Mouse (Mus musculus) MEL (cell line): ENCODE results near the gene Top1. TPM values are rescaled to one million over a fixed set of nuclear protein-coding genes. Genes with fewer than 3 reads are reported as not detected.

Source experiments
- DNase-seq: peaks from one replicate; pipeline ENCODE4 v3.0.0; 2011; ENCODE audit warnings: low read depth, low spot score
- H3K27ac ChIP-seq: 2 replicates; pipeline ENCODE4 v1.5.1; 2012; ENCODE audit warnings: low read depth, mild to moderate bottlenecking, control low read depth, low read length, moderate library complexity; ENCODE audit not compliant: control insufficient read depth
- H3K27me3 ChIP-seq, 2 experiments: fragments of 150-350 bp in 1 of 2; sonication (generic) in 1 of 2; 2 replicates each; pipeline ENCODE4 v1.6.1; 2012; ENCODE audit warnings: low read length in 2 of 2, mild to moderate bottlenecking in 2 of 2, improper control_type of control experiment in 1 of 2, moderate library complexity in 1 of 2; ENCODE audit not compliant: insufficient read depth in 2 of 2, control insufficient read depth in 1 of 2
- H3K36me3 ChIP-seq, 2 experiments: 2 replicates each; pipeline ENCODE4 v1.6.1; 2012 to 2014; ENCODE audit warnings: low read length in 2 of 2, improper control_type of control experiment in 1 of 2, inconsistent platforms in 1 of 2, mild to moderate bottlenecking in 1 of 2; ENCODE audit not compliant: insufficient read depth in 2 of 2, control insufficient read depth in 1 of 2
- H3K4me1 ChIP-seq, 2 experiments: fragments of 150-350 bp in 1 of 2; sonication (generic) in 1 of 2; 2 replicates each; pipeline ENCODE4 v1.6.1; 2012; ENCODE audit warnings: low read length in 2 of 2, improper control_type of control experiment in 1 of 2, mild to moderate bottlenecking in 1 of 2; ENCODE audit not compliant: insufficient read depth in 2 of 2, control insufficient read depth in 1 of 2
- H3K4me3 ChIP-seq, 2 experiments: fragments of 150-350 bp in 1 of 2; sonication (generic) in 1 of 2; 2 replicates each; pipeline ENCODE4 v1.5.1; 2012; ENCODE audit warnings: low read depth in 2 of 2, low read length in 2 of 2, mild to moderate bottlenecking in 2 of 2, moderate library complexity in 2 of 2, control low read depth in 1 of 2, improper control_type of control experiment in 1 of 2; ENCODE audit not compliant: control insufficient read depth in 1 of 2, insufficient read depth in 1 of 2
- H3K79me2 ChIP-seq: 2 replicates; pipeline ENCODE4 v1.6.1; 2012; ENCODE audit warnings: mild to moderate bottlenecking, low read length, moderate library complexity; ENCODE audit not compliant: control insufficient read depth, poor library complexity, insufficient read depth
- H3K9ac ChIP-seq: 2 replicates; pipeline ENCODE4 v1.6.1; 2012; ENCODE audit warnings: low read depth, mild to moderate bottlenecking, control low read depth, low read length, moderate library complexity; ENCODE audit not compliant: control insufficient read depth, poor library complexity, severe bottlenecking
- H3K9me3 ChIP-seq: fragments of 150-350 bp; sonication (generic); replicated peaks from 2 replicates; pipeline ENCODE4 v1.6.1; 2012; ENCODE audit warnings: mild to moderate bottlenecking, low read length, improper control_type of control experiment, moderate library complexity; ENCODE audit not compliant: insufficient read depth
- BHLHE40 ChIP-seq: IDR thresholded peaks from 2 replicates; pipeline ENCODE4 v1.6.1; 2012; ENCODE audit warnings: low read depth, mild to moderate bottlenecking, inconsistent platforms, low read length, improper control_type of control experiment, borderline replicate concordance
- CHD2 ChIP-seq: IDR thresholded peaks from 2 replicates; pipeline ENCODE4 v1.6.1; 2011; ENCODE audit warnings: low read length, improper control_type of control experiment
- CTCF ChIP-seq, 3 experiments: IDR thresholded peaks in 2 of 3; conservative IDR thresholded peaks in 1 of 3; 2 replicates each; pipeline ENCODE4 v1.5.1; 2011 to 2012; ENCODE audit warnings: low read length in 3 of 3, low read depth in 2 of 3, mild to moderate bottlenecking in 2 of 3, improper control_type of control experiment in 1 of 3, inconsistent platforms in 1 of 3, mixed read lengths in 1 of 3, moderate library complexity in 1 of 3; ENCODE audit not compliant: control insufficient read depth in 1 of 3, insufficient read depth in 1 of 3, poor library complexity in 1 of 3, severe bottlenecking in 1 of 3
- ELF1 ChIP-seq: IDR thresholded peaks from 2 replicates; pipeline ENCODE4 v1.6.1; 2014; ENCODE audit warnings: low read depth, mild to moderate bottlenecking, inconsistent platforms, low read length, improper control_type of control experiment, moderate library complexity
- EP300 ChIP-seq, 2 experiments: IDR thresholded peaks; 2 replicates each; pipeline ENCODE4 v1.6.1; 2011; ENCODE audit warnings: improper control_type of control experiment in 2 of 2, low read length in 2 of 2, low read depth in 1 of 2, mild to moderate bottlenecking in 1 of 2
- GATA1 ChIP-seq: IDR thresholded peaks from 2 replicates; pipeline ENCODE4 v1.6.1; 2011; ENCODE audit warnings: low read depth, low read length, improper control_type of control experiment
- HCFC1 ChIP-seq: IDR thresholded peaks from 2 replicates; pipeline ENCODE4 v1.6.1; 2012; ENCODE audit warnings: low read depth, mild to moderate bottlenecking, inconsistent platforms, low read length, improper control_type of control experiment, moderate library complexity
- MAFK ChIP-seq: IDR thresholded peaks from 2 replicates; pipeline ENCODE4 v1.6.1; 2011; ENCODE audit warnings: low read depth, mild to moderate bottlenecking, low read length, improper control_type of control experiment, borderline replicate concordance
- MAX ChIP-seq: IDR thresholded peaks from 2 replicates; pipeline ENCODE4 v1.6.1; 2011; ENCODE audit warnings: low read length, improper control_type of control experiment
- MEF2A ChIP-seq: IDR thresholded peaks from 2 replicates; pipeline ENCODE4 v1.6.1; 2014; ENCODE audit warnings: low read depth, mild to moderate bottlenecking, inconsistent platforms, low read length, improper control_type of control experiment; ENCODE audit not compliant: poor library complexity, insufficient replicate concordance, severe bottlenecking; ENCODE audit errors: extremely low read depth
- NELFE ChIP-seq: IDR thresholded peaks from 2 replicates; pipeline ENCODE4 v1.6.1; 2011; ENCODE audit warnings: low read depth, low read length, improper control_type of control experiment
- POLR2A ChIP-seq, 2 experiments: IDR thresholded peaks; 2 replicates each; pipeline ENCODE4 v1.6.1; 2011 to 2012; ENCODE audit warnings: low read length in 2 of 2, mild to moderate bottlenecking in 2 of 2, control low read depth in 1 of 2, improper control_type of control experiment in 1 of 2, low read depth in 1 of 2, moderate library complexity in 1 of 2; ENCODE audit not compliant: control insufficient read depth in 1 of 2, insufficient read depth in 1 of 2, poor library complexity in 1 of 2
- TBP ChIP-seq: IDR thresholded peaks from 2 replicates; pipeline ENCODE4 v1.8.0; 2011; ENCODE audit warnings: low read depth, low read length, improper control_type of control experiment
- polyA plus RNA-seq, 2 experiments: library from polyadenylated mRNA; stranded (reverse) in 1 of 2; unstranded in 1 of 2; fragments of >175 nt in 1 of 2; fragments of >200 nt in 1 of 2; gene quantifications; 2 replicates each; pipeline versions ENCODE4 v1.2.1 to v1.2.4; 2012; ENCODE audit warnings: low replicate concordance in 2 of 2, low read depth in 1 of 2; ENCODE audit not compliant: insufficient read length in 2 of 2, insufficient read depth in 1 of 2, missing spikeins in 1 of 2
- total RNA-seq: library from RNA; depleted of rRNA; stranded (reverse); fragments of 300-350 nt; gene quantifications from 2 replicates; pipeline ENCODE4 v1.2.3, GENCODE M21; 2012

Gene Top1
- total and polyA plus RNA-seq, 3 experiments = 33.5 to 123 (median 73.3) TPM

DNA sequence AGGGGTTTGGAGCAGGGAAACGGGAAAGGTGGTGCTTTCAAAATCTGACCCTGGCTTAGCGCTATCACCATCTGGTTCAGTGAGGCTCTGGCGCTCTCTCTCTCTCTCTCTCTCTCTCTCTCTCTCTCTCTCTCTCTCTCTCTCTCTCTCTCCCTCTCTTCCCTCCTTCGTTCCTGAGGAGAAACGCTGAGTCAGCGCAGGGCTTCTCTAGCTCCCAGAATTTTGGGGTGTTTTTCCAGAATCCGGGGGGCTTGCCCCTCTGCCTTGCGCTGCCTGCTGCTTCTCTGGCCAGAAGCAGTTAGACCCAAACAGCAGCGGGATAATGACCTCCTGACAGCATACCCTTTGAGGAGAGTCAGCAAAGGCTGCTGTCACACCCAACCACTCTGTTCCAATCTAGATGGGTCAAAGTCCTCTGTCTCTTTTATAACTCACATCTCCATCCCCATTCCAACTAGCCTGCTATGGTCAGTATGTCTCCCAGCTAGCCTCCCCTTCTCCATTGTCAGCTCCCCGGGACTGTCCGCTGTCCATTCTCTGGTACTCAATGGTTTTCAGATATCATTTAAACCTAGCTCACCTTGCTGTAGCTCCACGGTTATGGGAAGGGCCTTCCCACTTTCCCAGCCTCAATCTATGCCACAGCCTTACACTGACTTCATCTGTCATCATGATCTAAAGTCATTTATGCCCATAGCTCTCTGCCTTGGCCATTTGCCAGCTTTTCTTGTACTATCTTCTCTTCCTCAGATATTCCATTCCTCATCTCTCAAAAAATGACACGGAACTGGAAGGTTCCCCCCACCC lies 5.6 kb upstream of the Top1 start:
- H3K79me2 ChIP-seq = no peaks in the 10 kb centered on the region
- no peaks in the 10 kb centered on the region for H3K9me3 ChIP-seq
- TF ChIP-seq CHD2 (no peak), MAFK (peak; percentile 72)
- H3K36me3 ChIP-seq = no peaks in the 10 kb centered on the region; a peak in 1 of 4 replicates
- DNase-seq = no peak
- H3K9ac ChIP-seq = no peak overlapping the region
- H3K4me3 ChIP-seq = no peak overlapping the region
- H3K27me3 ChIP-seq = no peaks in the 10 kb centered on the region
- H3K4me1 ChIP-seq = no peaks in the 10 kb centered on the region
- H3K27ac ChIP-seq = no peak overlapping the region

DNA sequence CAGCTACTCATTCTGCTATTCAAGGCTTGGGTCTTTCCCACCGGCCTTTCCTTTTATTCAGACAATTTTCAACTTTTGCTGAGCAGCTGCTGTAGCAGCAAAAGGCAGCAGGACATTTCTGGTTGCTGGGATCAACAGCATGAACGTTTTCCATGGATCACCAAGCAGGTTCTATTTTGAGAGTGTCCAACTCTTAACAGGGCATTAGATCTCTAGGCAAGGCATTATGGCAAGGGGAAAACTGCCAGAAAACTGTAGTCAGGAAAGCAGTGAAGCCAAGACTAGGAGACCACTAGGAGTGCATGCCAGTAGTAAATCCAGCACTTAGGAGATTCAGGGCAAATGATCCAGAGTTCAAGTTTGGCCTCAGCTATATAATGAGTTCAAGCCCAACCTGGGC lies 4.5 kb upstream of the Top1 start:
- Histone ChIP-seq H3K9ac (no peak overlapping the region), H3K79me2 (peaks cover 4% of the 10 kb centered on the region)
- TF ChIP-seq CTCF (IDR thresholded peaks at IDR 0.05 in 2 of 3, conservative IDR thresholded peaks at IDR 0.05 in 1 of 3; ENCODE audit: control insufficient read depth in 1 of 3, insufficient read depth in 1 of 3, low read depth in 2 of 3, low read length in 3 of 3, poor library complexity in 1 of 3, severe bottlenecking in 1 of 3) (no peak), MAX (no peak), BHLHE40 (no peak), HCFC1 (no peak), MEF2A (no peak), EP300 (IDR thresholded peaks at IDR 0.05; ENCODE audit: low read depth in 1 of 2, low read length in 2 of 2) (no peak), NELFE (no peak), GATA1 (no peak), POLR2A (IDR thresholded peaks at IDR 0.05; ENCODE audit: control insufficient read depth in 1 of 2, insufficient read depth in 1 of 2, low read depth in 1 of 2, low read length in 2 of 2, poor library complexity in 1 of 2) (no peak), TBP (no peak), ELF1 (no peak)
- TF ChIP-seq, all 39 proteins: peak for 0
- Histone ChIP-seq H3K4me1 (no peaks in the 10 kb centered on the region), H3K27me3 (no peaks in the 10 kb centered on the region), H3K36me3 (no peaks in the 10 kb centered on the region; a peak in 1 of 4 replicates), H3K9me3 (no peaks in the 10 kb centered on the region), H3K27ac (no peak overlapping the region), H3K4me3 (no peak overlapping the region)
- no peak for DNase-seq
